Mouse (Mus musculus) hindbrain, embryonic 15.5 days (tissue): Measurements from ENCODE around the gene Dxo. TPM values are rescaled to one million over a fixed set of nuclear protein-coding genes. Genes with fewer than 3 reads are reported as not detected.
"Not testable (repeated sequence)": the region's sequence is repeated elsewhere in the genome, so short reads cannot be mapped to it uniquely, and the experiment has no call there.

Source experiments
- ATAC-seq: fragments of 200-750 bp; cut with Nextera tagmentation; 2 replicates; pipeline ENCODE4 v1.8.0; 2017; ENCODE audit warnings: low read depth, moderate number of reproducible peaks, moderate TSS enrichment; ENCODE audit not compliant: low FRiP score
- H3K27ac ChIP-seq: fragments of 300-500 bp; sonication (generic); replicated peaks from 2 replicates; pipeline ENCODE4 v1.5.1; 2015; ENCODE audit warnings: mild to moderate bottlenecking, inconsistent platforms
- H3K27me3 ChIP-seq: fragments of 300-500 bp; sonication (generic); 2 replicates; pipeline ENCODE4 v1.6.1; 2015; ENCODE audit warnings: control low read depth, inconsistent platforms
- H3K36me3 ChIP-seq: fragments of 300-500 bp; sonication (generic); 2 replicates; pipeline ENCODE4 v1.6.1; 2015; ENCODE audit warnings: control low read depth, inconsistent platforms
- H3K4me1 ChIP-seq: fragments of 300-500 bp; sonication (generic); replicated peaks from 2 replicates; pipeline ENCODE4 v1.6.1; 2015; ENCODE audit warnings: control low read depth, inconsistent platforms
- H3K4me2 ChIP-seq: fragments of 300-500 bp; sonication (generic); 2 replicates; pipeline ENCODE4 v1.6.1; 2015; ENCODE audit warnings: moderate library complexity, mild to moderate bottlenecking, inconsistent platforms
- H3K4me3 ChIP-seq: fragments of 300-500 bp; sonication (generic); 2 replicates; pipeline ENCODE4 v1.5.1; 2015; ENCODE audit warnings: mild to moderate bottlenecking, inconsistent platforms
- H3K9ac ChIP-seq: fragments of 300-500 bp; sonication (generic); 2 replicates; pipeline ENCODE4 v1.6.1; 2015; ENCODE audit warnings: inconsistent platforms
- H3K9me3 ChIP-seq: fragments of 300-500 bp; sonication (generic); 2 replicates; pipeline ENCODE4 v1.6.1; 2016; ENCODE audit warnings: control low read depth, inconsistent platforms
- WGBS: fragments of 180-500 bp; shearing (Covaris S2); methylation state at CpG from one replicate; pipeline ENCODE4 v1.1.7; 2015; 5-methylcytosine and 5-hydroxymethylcytosine counted together
- polyA plus RNA-seq: library from polyadenylated mRNA; unstranded; fragments of >200 nt; fragmentation: Nextera tagmentation; extraction: Ambion mirVana; gene quantifications from 2 replicates; pipeline ENCODE4 v1.2.1, GENCODE M21; 2015

The Dxo gene
- 67.2 and 68.3 TPM in 2 replicates for polyA plus RNA-seq

- Histone ChIP-seq H3K4me3 (peak within 1 kb of the TSS; percentile 80), H3K27ac (peak within 1 kb of the TSS; percentile 81), H3K36me3 (peaks cover 45% of the 10 kb centered on the region), H3K27me3 (no peaks in the 10 kb centered on the region), H3K9me3 (no peaks in the 10 kb centered on the region), H3K4me1 (peaks cover 31% of the 10 kb centered on the region), H3K4me2 (peak within 1 kb of the TSS; percentile 98), H3K9ac (peak within 1 kb of the TSS; percentile 68)
- peak; percentile 92 for ATAC-seq
- WGBS = under 1% methylated on average over 40 of the region's 40 CpGs
These were observed at the start of gene Dxo, which contains the start of gene Stk19 for GRCm38 (mm10) chr17:34836856-34837221. TSS of gene Dxo (plus strand) at chr17:34837019. TSS of gene Stk19 (minus strand) at chr17:34836945.

DNA sequence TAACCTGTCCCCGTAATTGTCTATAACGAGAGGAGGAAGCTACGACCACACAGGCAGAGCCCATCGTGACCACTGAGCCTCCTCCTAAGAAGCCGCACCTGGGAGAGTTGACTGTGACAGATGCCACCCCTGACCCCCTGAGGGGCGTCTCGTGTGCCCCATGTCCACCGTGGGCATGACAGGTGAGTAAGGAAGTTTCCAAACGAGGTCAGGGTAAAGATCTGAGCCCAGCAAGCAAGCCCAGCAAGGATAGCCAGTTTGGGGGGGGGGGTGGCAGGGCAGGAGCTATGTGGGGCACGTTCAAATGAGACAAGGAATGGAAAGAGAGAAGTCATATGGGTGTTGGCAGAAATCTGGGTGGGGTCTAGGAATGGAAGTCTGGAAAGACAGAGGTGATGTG is 41.8 kb upstream of the Dxo start:
- Histone ChIP-seq H3K27me3 (no peaks in the 10 kb centered on the region), H3K4me2 (no peak overlapping the region), H3K27ac (no peak overlapping the region), H3K9ac (no peak overlapping the region), H3K4me3 (no peak overlapping the region), H3K36me3 (no peaks in the 10 kb centered on the region), H3K9me3 (no peaks in the 10 kb centered on the region), H3K4me1 (no peaks in the 10 kb centered on the region)
- ATAC-seq = no peak
- 92% methylated on average over 10 of the region's 10 CpGs for WGBS

DNA sequence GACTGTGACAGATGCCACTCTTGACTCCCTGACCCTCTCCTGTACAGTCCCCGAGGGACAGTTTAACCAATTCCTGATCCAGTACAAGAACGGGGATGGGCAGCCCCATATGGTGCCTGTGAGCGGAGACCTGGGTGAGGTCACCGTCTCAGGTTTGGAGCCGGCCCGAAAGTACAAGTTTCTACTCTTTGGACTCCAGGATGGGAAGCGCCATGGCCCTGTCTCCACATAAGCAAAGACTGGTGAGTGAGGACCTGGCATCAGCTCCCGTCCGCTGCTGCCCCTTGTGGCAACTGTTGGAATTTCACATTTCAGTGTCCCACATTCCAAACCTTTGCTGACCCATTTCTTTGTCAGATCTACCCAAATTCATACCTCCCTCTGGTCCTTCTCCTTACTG is 41.2 kb upstream of the Dxo start:
- no peaks in the 10 kb centered on the region for H3K9me3 ChIP-seq
- H3K4me2 ChIP-seq = no peak overlapping the region
- WGBS = 62% methylated on average over 9 of the region's 9 CpGs
- no peaks in the 10 kb centered on the region for H3K4me1 ChIP-seq
- H3K36me3 ChIP-seq = no peaks in the 10 kb centered on the region
- no peak overlapping the region for H3K4me3 ChIP-seq
- no peak overlapping the region for H3K9ac ChIP-seq
- H3K27ac ChIP-seq = no peak overlapping the region
- H3K27me3 ChIP-seq = no peaks in the 10 kb centered on the region
- no peak for ATAC-seq

DNA sequence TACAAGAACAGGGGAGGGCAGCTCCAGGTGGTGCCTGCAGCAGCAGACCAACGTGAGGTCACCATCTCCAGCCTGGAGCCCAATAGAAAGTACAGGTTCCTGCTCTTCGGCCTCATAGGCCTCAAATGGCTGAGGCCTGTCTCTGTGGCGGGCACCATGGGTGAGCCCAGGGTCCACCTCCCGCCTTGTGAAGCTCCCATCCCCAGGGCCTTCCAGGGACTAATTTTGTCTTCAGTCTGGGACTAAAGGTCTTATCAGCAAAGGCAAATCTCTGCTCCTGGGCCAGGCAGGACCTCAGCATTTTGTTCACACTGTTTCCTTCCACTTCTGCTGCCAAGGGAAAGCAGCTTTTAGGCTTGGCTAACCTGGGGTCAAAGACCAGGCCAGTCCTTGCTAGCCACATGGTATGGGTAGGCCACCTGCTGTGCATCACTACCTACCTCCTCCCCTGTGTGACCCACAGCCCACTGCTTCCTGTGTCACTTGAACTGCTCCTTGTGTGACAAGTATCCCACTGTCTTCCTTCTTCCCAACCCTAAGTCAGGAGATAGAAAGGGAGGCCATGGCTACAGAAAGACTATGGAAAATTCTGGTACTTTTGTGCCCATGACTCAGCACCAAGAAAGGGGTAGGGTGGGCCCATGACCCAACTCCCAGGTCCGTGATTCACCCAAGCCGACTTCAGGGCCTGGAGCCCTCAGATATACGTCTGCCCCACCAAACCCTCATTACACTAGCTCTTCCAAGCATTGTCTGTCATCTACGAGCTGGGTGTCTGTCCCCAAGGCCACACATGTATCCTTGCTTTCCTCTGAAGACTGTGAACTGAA is 40.3 kb upstream of the Dxo start:
- WGBS = 90% methylated on average over 8 of the region's 8 CpGs
- H3K9ac ChIP-seq = no peak overlapping the region

DNA sequence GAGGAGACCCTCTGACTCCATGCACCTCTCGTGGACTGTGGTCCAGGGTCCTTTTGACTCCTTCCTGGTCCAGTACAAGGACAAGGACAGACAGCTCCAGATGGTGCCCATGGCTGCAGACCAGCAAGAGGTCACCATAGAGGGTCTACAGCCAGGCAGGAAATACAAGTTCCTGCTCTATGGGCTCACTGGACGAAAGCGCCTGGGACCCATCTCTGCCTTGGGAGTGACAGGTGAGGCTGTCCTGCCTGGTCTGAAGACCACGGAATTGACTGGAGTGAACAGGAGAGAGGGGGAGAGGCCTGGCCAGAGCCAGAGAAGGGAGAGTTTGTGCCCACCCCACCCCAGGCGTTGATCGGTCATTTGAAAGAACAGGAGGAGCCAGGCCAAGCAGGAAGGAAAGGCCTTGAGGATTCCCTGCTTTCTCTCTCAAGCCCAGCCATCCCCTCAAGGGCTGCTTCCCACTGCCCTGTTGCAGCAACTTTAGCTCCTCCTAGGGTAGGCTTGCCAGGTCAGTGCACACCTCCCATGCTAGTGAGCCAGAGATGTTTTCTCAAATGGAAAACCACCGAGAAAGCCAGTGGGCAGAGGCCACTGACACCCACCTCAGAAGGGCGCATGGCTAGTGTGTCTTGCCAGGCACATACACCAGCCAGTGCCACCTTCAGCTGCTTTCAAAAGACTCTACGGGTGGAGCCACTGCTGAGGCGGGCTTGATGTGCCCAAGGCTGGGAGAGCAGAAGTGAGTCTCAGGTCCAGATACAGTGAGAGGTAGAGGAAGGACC is 39.4 kb upstream of the Dxo start:
- H3K27ac ChIP-seq, H3K4me3 ChIP-seq, H3K27me3 ChIP-seq, H3K36me3 ChIP-seq, H3K4me2 ChIP-seq, H3K9ac ChIP-seq, ATAC-seq, H3K4me1 ChIP-seq, H3K9me3 ChIP-seq: not testable (repeated sequence)
- 91% methylated on average over 10 of the region's 10 CpGs for WGBS

More for the DNA sequence above, 40.3 kb upstream of the Dxo start:
- Histone ChIP-seq H3K9me3 (no peaks in the 10 kb centered on the region), H3K27ac (no peak overlapping the region), H3K36me3 (no peaks in the 10 kb centered on the region), H3K27me3 (no peaks in the 10 kb centered on the region), H3K4me2 (no peak overlapping the region), H3K4me3 (no peak overlapping the region), H3K4me1 (no peaks in the 10 kb centered on the region)
- ATAC-seq = no peak

DNA sequence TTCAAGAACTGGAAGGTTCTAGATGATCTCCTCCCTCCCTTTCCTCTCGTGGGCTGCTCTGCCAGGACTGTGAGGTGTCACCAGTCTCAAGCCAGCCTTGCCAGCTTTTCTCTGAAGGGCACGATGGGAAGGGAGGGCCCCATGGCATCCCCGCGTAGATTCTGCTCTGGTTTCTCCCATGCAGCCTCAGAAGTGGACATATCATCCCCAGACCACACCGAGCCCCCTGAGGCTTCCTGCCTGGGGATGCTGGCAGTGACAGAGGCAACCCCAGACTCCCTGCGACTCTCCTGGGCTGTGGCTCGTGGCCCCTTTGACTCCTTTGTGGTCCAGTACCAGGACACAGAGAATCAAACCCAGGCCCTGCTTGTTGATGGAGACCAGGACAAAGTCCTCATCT is 38.7 kb upstream of the Dxo start:
- H3K27ac ChIP-seq, H3K36me3 ChIP-seq, H3K9ac ChIP-seq, H3K9me3 ChIP-seq, H3K4me3 ChIP-seq, ATAC-seq, H3K27me3 ChIP-seq, H3K4me1 ChIP-seq, H3K4me2 ChIP-seq: not testable (repeated sequence)
- 86% methylated on average over 6 of the region's 7 CpGs for WGBS

GRCm38 (mm10) chr17:34798866-34799530 is 37.8 kb upstream of the Dxo start:
- Histone ChIP-seq H3K27ac (no peak overlapping the region), H3K9ac (no peak overlapping the region), H3K4me1 (no peaks in the 10 kb centered on the region), H3K4me3 (no peak overlapping the region), H3K36me3 (no peaks in the 10 kb centered on the region), H3K4me2 (no peak overlapping the region), H3K27me3 (no peaks in the 10 kb centered on the region), H3K9me3 (no peaks in the 10 kb centered on the region)
- ATAC-seq = no peak
- WGBS = 89% methylated on average over 17 of the region's 17 CpGs

DNA sequence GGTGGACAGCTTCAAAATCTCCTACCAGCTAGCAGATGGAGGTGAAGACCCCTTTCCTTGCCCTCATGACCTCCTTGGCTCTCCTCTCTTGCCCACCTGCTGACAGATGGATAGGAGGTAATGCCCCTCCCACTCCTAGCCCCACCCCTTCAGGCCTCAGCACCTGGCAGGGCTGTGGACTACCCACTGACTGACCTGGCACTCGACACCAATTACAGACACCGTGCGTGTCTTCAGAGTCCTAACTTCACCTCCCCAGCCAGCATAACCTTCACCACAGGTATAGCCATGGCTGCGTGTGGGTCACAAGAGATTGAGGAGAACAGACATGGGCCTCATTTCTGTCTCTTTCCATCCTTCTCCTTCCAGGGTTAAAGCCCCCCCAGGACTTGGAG is 37.3 kb upstream of the Dxo start:
- H3K27ac ChIP-seq = no peak overlapping the region
- no peaks in the 10 kb centered on the region for H3K9me3 ChIP-seq

GRCm38 (mm10) chr17:34800781-34801305 is 36.0 kb upstream of the Dxo start:
- H3K4me2 ChIP-seq, H3K27ac ChIP-seq, H3K4me1 ChIP-seq, H3K9me3 ChIP-seq, H3K27me3 ChIP-seq, ATAC-seq, H3K9ac ChIP-seq, H3K4me3 ChIP-seq, H3K36me3 ChIP-seq: not testable (repeated sequence)
- WGBS = 94% methylated on average over 16 of the region's 16 CpGs

More for the DNA sequence above, 37.3 kb upstream of the Dxo start:
- WGBS = 93% methylated on average over 4 of the region's 4 CpGs
- Histone ChIP-seq H3K4me2 (no peak overlapping the region), H3K4me1 (no peaks in the 10 kb centered on the region), H3K36me3 (no peaks in the 10 kb centered on the region), H3K27me3 (no peaks in the 10 kb centered on the region), H3K4me3 (no peak overlapping the region), H3K9ac (no peak overlapping the region)
- ATAC-seq = no peak

DNA sequence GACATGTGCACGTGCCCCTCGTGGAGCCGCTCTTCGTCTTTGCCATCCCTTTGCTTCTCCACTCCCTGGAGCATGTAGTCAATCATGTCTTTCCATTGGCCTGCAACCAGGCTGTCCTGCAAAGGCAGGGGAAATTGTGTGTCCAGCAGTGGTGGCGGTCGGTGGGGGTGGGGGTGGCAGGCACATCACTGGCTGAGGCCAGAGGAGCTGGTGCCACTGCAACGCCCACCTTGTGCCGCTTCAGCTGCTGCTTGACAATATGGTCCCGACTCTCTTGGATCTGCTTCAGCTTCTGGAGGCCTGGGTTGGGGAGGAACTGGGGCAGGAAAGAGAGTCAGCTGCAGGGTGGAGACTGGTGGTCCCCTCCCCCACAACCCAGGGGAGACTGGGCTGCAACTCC is 34.1 kb upstream of the Dxo start:
- H3K36me3 ChIP-seq, H3K4me2 ChIP-seq, H3K27ac ChIP-seq, H3K9me3 ChIP-seq, H3K4me1 ChIP-seq, H3K4me3 ChIP-seq, H3K9ac ChIP-seq, ATAC-seq, H3K27me3 ChIP-seq: not testable (repeated sequence)
- WGBS = 91% methylated on average over 9 of the region's 9 CpGs

DNA sequence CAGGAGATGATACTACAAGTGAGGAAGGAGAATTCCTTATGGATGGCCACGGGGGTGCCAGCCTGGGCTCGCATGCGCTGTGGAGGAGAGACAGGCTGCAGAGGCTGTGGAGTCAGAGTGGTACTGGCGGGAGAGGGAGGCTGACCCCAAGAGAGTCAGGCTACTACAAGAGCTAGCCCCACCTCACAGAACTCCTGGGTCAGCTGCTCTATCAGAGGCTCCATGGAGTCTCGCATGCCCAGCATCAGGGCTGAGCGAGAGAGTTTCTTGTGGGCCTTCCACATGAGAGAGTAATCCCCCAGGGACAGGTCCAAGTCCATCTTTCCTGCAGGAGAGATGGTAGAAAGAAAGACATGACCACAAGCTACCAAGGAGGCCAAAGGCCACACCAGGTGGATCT is 33.5 kb upstream of the Dxo start:
- 93% methylated on average over 6 of the region's 6 CpGs for WGBS
- H3K27ac ChIP-seq, H3K4me2 ChIP-seq, H3K4me3 ChIP-seq, H3K9me3 ChIP-seq, H3K4me1 ChIP-seq, H3K9ac ChIP-seq, H3K27me3 ChIP-seq, H3K36me3 ChIP-seq, ATAC-seq: not testable (repeated sequence)

GRCm38 (mm10) chr17:34804301-34804700 is 32.5 kb upstream of the Dxo start, which contains the start of gene Cyp21a1:
TSS of gene Cyp21a1 (minus strand) at chr17:34804561.
- H3K9me3 ChIP-seq, H3K27ac ChIP-seq, ATAC-seq, H3K4me2 ChIP-seq, H3K9ac ChIP-seq, H3K36me3 ChIP-seq, H3K4me1 ChIP-seq, H3K4me3 ChIP-seq, H3K27me3 ChIP-seq: not testable (repeated sequence)
- 98% methylated on average over 4 of the region's 6 CpGs for WGBS
